Mouse (Mus musculus): ENCODE measurements at regions not wholly inside any gene's neighbourhood (a gene's known extent, or its start where the extent isn't known, plus 50 kb on each side); places are given as distances from the start of the nearest gene placed in this dataset.

- DNase-seq (ENCODE audit: low read depth, low spot score): peak; percentile 34
Measured at GRCm38 (mm10) chr8:125619336-125619906, 49.8 kb upstream of the Sipa1l2 start.

Measured in mesoderm, embryonic 11.5 days (tissue).